In genomic region chr19:45789888-45790874, GRCm38 (mm10) we compare ENCODE assay signal across 10 mouse cellular contexts. TPM values are rescaled to one million over a fixed set of nuclear protein-coding genes. Genes with fewer than 3 reads are reported as not detected.
DNase-seq lines count a peak whose midpoint lies in the region; ATAC-seq and TF ChIP-seq lines count a peak whose summit lies in the region.
"Had no signal": no experiment of that assay in that cellular context is flagged by ENCODE, and none has a peak within 500 bp of the region (broad histone marks: within the 10 kb centered on the region; RNA-seq: fewer than 3 reads in every experiment).

No protein-coding gene starts in this region.

- no peaks in the 10 kb centered on the region for H3K4me1 ChIP-seq in kidney, postnatal 0 days (replicated peaks; ENCODE audit: insufficient read depth, low read length)
- peaks cover 38% of the 10 kb centered on the region for H3K4me1 ChIP-seq in liver, embryonic 13.5 days (replicated peaks)
- peaks cover 7% of the 10 kb centered on the region; the same call in 1 of the 2 replicates for H3K4me1 ChIP-seq in small intestine, adult 2 months (ENCODE audit: control insufficient read depth, insufficient read depth, insufficient read length, low read length)

- 74% methylated on average over 13 of the region's 13 CpGs for WGBS in kidney, postnatal 0 days
- WGBS in liver, embryonic 13.5 days (ENCODE audit: insufficient replicate concordance), result 52% methylated on average over 13 of the region's 13 CpGs
- whole genome bisulfite sequencing in small intestine, adult 2 months, result 63% methylated on average over 13 of the region's 13 CpGs

- peak; percentile 17 for DNase-seq in kidney, postnatal 0 days (ENCODE audit: low spot score)
- DNase-seq in kidney, postnatal 14 days, result no peak
- peak; percentile 90 for DNase-seq in ZHBTc4 (ENCODE audit: low read depth, low spot score)
- DNase-seq in liver, embryonic 13.5 days, result peak; percentile 67
- DNase-seq in cerebellum, adult 11 months, result no peak
- DNase-seq in adipocyte (ENCODE audit: low spot score), result no peak
- no peak for DNase-seq in adrenal gland, postnatal 25 days
- DNase-seq: kidney, adult 9 months had no signal

- H3K4me3 ChIP-seq in kidney, postnatal 0 days (replicated peaks; ENCODE audit: low read depth, low read length), result no peak overlapping the region
- H3K4me3 ChIP-seq in liver, embryonic 13.5 days (replicated peaks), result peak overlapping the region; percentile 15; the same call in 1 of the 2 replicates
- H3K4me3 ChIP-seq in small intestine, adult 2 months (ENCODE audit: low read depth, low read length), result no peak overlapping the region

- H3K9me3 ChIP-seq in kidney, postnatal 0 days (replicated peaks; ENCODE audit: low read length), result no peaks in the 10 kb centered on the region
- H3K9me3 ChIP-seq in liver, embryonic 13.5 days (replicated peaks), result no peaks in the 10 kb centered on the region

- no peak for TF ChIP-seq CTCF in kidney, postnatal 0 days (IDR thresholded peaks at IDR 0.05; ENCODE audit: low read depth)
- TF ChIP-seq CTCF in small intestine, adult 2 months (IDR thresholded peaks at IDR 0.05; ENCODE audit: extremely low read depth, insufficient read length, insufficient replicate concordance, low read depth, low read length), result no peak

- H3K4me2 ChIP-seq in kidney, postnatal 0 days (ENCODE audit: low read length), result no peak overlapping the region
- H3K4me2 ChIP-seq in liver, embryonic 13.5 days, result peak overlapping the region; percentile 52

- H3K27ac ChIP-seq in kidney, postnatal 0 days, result no peak overlapping the region; the same call in 1 of the 2 replicates
- peak overlapping the region; percentile 92 for H3K27ac ChIP-seq in liver, embryonic 13.5 days
- peak overlapping the region; percentile 70 for H3K27ac ChIP-seq in small intestine, adult 2 months (ENCODE audit: insufficient read depth, low read depth, low read length)

- ATAC-seq in kidney, postnatal 0 days (replicated peaks; ENCODE audit: low FRiP score, low read depth), result no peak
- ATAC-seq in liver, embryonic 13.5 days (ENCODE audit: low read depth), result peak; percentile 97

- TF ChIP-seq POLR2A in small intestine, adult 2 months (IDR thresholded peaks at IDR 0.05; ENCODE audit: low read depth, low read length), result no peak

- no peak overlapping the region for H3K9ac ChIP-seq in kidney, postnatal 0 days (ENCODE audit: low read depth, low read length)
- H3K9ac ChIP-seq in liver, embryonic 13.5 days, result peak overlapping the region; percentile 37; the same call in 1 of the 2 replicates

- no peaks in the 10 kb centered on the region for H3K27me3 ChIP-seq in kidney, postnatal 0 days (ENCODE audit: insufficient read depth, low read length)
- no peaks in the 10 kb centered on the region for H3K27me3 ChIP-seq in liver, embryonic 13.5 days
- H3K27me3 ChIP-seq in small intestine, adult 2 months (ENCODE audit: control insufficient read depth, insufficient read depth, low read length), result no peaks in the 10 kb centered on the region

- no peaks in the 10 kb centered on the region for H3K36me3 ChIP-seq in kidney, postnatal 0 days (ENCODE audit: insufficient read depth, low read length)
- no peaks in the 10 kb centered on the region for H3K36me3 ChIP-seq in liver, embryonic 13.5 days
- no peaks in the 10 kb centered on the region for H3K36me3 ChIP-seq in small intestine, adult 2 months (ENCODE audit: control insufficient read depth, insufficient read depth, low read length)

RNA-seq across cellular contexts. Expression of gene Mgea5, which starts 6.5 kb away (rescaled TPM):
- polyA plus RNA-seq in kidney, postnatal 0 days (2015; fragmentation: Nextera tagmentation; extraction: Ambion mirVana), result 32.8 and 33.0 TPM in 2 replicates
- 17.7 and 19.1 TPM in 2 replicates for polyA plus RNA-seq in liver, embryonic 13.5 days (2015; fragmentation: Nextera tagmentation; extraction: Ambion mirVana)
- polyA plus RNA-seq in small intestine, adult 2 months (2012; rRNA removed), result 3.4 and 8.3 TPM in 2 replicates
- 84.7 and 93.9 TPM in 2 replicates for total RNA-seq in adrenal gland, postnatal 25 days (2021)

RNA-seq across cellular contexts. Expression of gene Kcnip2, which starts 25.7 kb away (rescaled TPM):
- 1.5 and 1.6 TPM in 2 replicates for polyA plus RNA-seq in kidney, postnatal 0 days (2015; fragmentation: Nextera tagmentation; extraction: Ambion mirVana)
- polyA plus RNA-seq in liver, embryonic 13.5 days (2015; fragmentation: Nextera tagmentation; extraction: Ambion mirVana), result 1.3 and 1.6 TPM in 2 replicates
- polyA plus RNA-seq in small intestine, adult 2 months (2012; rRNA removed), result 5.9 and 6.5 TPM in 2 replicates
- total RNA-seq in adrenal gland, postnatal 25 days (2021), result 0.27 TPM in 1 of 2 replicates, not detected in the other

RNA-seq across cellular contexts. Expression of gene Npm3, which starts 40.8 kb away (rescaled TPM):
- 16.7 and 18.0 TPM in 2 replicates for polyA plus RNA-seq in kidney, postnatal 0 days (2015; fragmentation: Nextera tagmentation; extraction: Ambion mirVana)
- polyA plus RNA-seq in liver, embryonic 13.5 days (2015; fragmentation: Nextera tagmentation; extraction: Ambion mirVana), result 13.9 and 15.4 TPM in 2 replicates
- 12.9 and 24.5 TPM in 2 replicates for polyA plus RNA-seq in small intestine, adult 2 months (2012; rRNA removed)
- total RNA-seq in adrenal gland, postnatal 25 days (2021), result 29.0 and 34.7 TPM in 2 replicates

RNA-seq across cellular contexts. Expression of gene Fgf8, which starts 47.5 kb away (rescaled TPM):
- polyA plus RNA-seq in kidney, postnatal 0 days (2015; fragmentation: Nextera tagmentation; extraction: Ambion mirVana), result 20.8 and 24.2 TPM in 2 replicates
- not detected in 2 replicates for polyA plus RNA-seq in liver, embryonic 13.5 days (2015; fragmentation: Nextera tagmentation; extraction: Ambion mirVana)
- polyA plus RNA-seq in small intestine, adult 2 months (2012; rRNA removed), result not detected in 2 replicates
- not detected in 2 replicates for total RNA-seq in adrenal gland, postnatal 25 days (2021)
- total RNA-seq: adrenal gland, adult 18-20 months had no signal

Comparison
In these comparisons a context has a peak if more than half of its experiments do, and no peak if none do; other contexts are left out.
1. DNase-seq: peak in kidney, postnatal 0 days (single experiment), ZHBTc4 (single experiment) and liver, embryonic 13.5 days (single experiment); none in kidney, postnatal 14 days (single experiment), cerebellum, adult 11 months (single experiment), adipocyte (single experiment) and adrenal gland, postnatal 25 days (single experiment).